Mouse (Mus musculus): ENCODE results near the gene Tex33.

Tex33 gene

DNA sequence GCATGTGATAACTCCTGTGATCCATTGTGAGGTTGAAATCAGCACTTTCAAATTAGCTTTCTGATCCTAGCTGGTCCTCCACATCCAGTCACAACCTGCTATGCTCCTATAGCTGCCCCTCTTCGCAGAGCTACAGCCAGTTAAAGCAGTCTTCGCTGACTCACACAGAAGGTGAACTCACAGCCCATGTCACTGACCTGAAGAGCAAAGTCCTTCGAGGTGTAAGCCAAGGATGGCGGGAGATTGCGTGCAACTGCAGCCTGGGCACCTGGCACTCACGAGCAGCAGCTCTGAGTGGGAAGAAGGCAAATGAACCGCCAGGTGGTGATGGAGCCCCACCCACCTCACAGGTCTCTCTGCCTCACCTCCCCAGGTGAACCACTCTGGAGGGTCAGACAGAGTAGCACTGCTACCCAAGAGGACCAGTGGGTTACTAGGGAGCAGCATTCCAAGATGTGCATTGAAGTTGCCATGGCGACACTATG, at the start of gene Tex33:
Gene Tex33 (minus strand): TSS at position 435 of the 485 bp plus-strand sequence.
- DNase-seq (ENCODE audit: low spot score in 2 of 2) = no peak

DNA sequence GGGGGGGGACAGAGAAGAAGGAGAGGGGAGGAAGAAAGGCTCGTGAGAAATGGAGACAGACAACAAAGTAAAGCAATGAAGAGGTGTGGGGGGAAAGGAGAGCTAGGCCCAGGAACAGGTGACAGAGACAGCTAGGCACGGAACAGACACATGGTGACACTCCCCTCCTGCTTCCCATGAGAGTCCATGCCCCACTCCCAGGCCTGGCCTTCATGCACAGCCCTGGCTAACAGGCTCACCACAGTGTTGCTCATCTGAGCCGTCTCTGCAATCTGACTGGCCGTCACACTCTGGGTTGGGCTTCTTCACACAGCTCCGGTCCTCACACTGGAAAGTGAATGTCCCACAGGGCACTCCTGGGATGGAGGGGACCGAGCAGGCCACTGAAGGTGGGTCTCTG, 48.1 kb upstream of the Tex33 start:
- DNase-seq (ENCODE audit: low spot score in 2 of 2) = no peak

DNA sequence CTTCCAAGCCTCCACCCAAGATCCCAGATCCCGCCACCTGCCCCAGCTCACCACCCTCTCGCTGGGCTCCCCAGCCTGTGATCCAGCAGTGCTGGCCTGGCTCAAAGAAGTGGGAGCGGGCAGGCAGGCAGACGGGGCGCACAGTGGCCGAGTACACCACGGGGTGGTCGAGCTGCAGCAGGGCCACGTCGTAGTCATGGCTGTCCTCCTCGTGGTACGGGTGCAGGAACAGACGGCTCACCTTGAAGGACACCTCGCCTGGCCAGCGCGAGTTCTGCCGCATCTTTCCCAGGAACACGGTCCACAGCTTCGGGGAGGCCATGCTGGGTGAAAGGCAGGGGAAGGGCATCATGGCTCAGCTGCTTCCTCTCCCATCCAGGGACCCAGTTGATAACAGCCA, 46.5 kb upstream of the Tex33 start:
- DNase-seq (ENCODE audit: low spot score in 2 of 2) = no peak

DNA sequence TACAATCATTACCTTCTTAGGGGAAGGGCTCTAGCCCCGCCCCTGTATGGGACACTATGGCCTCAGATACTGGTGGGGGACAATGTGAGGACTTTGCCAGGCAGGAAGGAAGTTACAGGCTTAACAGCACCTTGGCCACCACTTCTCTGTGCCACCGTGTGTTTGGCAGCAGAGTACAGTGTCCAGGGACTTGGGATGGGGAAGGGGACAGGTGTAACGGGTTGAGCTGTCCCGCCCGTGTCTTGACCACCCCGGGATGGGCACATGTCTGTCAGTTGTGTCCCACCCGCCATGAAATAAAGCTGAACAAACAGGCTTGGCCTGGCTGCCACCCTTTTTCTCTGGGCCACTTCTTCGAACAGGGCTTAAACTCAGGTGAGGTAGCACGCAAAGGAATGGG, 43.3 kb upstream of the Tex33 start:
- no peak for DNase-seq (ENCODE audit: low spot score in 2 of 2)

DNA sequence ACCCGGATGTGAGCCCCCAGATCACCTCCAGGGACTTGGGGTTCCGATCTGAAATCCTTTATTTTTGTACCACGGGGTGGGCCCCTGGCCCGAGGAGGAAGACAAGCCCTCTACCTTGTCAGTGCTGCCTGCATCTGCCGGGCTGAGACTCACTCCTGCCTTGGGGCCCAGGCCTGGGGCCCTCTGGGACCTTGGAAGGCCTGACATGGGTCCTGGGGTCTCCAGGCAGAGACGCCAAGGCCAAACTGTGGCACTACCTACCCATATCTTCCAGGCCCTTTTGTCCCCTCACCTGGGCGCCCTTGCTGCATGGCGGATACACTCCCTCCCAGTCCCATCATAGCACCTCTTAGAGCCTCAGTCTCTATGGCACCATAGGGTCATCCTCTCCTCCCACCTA, 42.8 kb upstream of the Tex33 start:
- no peak for DNase-seq (ENCODE audit: low spot score in 2 of 2)

DNA sequence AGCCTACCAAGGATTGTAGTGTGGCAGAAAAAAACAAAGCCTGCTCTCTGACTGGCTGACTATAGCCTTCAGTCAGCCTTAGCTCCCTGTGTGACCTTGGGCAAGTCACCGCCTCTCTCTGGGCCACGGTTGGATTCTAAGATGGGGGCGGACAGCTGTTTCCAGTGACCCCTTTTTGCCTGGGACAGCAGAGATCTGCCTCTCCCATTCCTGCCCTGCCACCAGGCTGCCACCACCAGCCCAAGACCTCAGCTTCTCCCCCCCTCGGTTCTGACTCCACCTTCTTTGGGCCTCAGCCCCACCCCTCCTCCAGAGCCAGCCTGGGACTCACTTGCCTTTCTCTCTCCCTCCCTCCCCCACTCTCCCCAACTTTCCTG, 42.3 kb upstream of the Tex33 start:
- DNase-seq (ENCODE audit: low spot score in 2 of 2) = no peak

DNA sequence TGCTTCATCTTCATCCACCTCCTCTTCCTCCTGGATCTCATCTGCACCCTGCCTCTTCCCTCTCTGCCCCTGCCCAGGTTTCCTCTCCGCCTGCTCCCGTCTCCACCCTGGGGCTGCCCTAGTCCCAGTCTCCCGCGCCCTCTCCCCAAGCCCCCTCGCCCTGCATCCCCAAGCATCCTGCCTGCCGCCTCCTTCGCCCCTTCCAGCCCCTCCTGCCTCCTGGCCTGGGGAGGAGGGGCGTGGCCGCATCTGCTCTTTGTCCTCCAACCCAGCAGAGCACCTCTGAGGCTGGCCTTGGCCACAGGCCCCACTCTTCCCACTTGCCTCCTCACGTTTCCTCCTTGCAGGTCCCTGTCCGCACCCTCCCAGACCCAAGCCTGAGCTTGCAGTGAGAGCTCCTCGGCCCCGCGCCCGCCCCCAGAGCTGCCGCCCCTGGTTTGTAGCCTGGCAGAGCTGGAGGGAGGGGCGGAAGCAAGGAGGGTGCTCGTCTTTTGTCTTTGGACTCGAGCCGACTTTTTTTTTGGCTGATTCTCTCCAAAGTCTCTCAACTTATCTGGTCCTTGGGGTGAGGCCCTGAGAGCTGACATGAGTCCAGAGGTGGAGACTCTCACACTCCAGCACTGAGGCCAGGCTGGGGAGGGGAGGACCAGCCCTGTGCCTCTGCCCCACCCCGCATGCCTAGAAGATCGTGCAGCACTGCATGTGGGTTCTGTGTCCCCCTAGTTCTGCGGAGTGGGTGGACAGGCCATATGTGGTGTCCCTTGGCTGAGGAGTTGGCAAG, 41.7 kb upstream of the Tex33 start:
- DNase-seq (ENCODE audit: low spot score in 2 of 2) = no peak

DNA sequence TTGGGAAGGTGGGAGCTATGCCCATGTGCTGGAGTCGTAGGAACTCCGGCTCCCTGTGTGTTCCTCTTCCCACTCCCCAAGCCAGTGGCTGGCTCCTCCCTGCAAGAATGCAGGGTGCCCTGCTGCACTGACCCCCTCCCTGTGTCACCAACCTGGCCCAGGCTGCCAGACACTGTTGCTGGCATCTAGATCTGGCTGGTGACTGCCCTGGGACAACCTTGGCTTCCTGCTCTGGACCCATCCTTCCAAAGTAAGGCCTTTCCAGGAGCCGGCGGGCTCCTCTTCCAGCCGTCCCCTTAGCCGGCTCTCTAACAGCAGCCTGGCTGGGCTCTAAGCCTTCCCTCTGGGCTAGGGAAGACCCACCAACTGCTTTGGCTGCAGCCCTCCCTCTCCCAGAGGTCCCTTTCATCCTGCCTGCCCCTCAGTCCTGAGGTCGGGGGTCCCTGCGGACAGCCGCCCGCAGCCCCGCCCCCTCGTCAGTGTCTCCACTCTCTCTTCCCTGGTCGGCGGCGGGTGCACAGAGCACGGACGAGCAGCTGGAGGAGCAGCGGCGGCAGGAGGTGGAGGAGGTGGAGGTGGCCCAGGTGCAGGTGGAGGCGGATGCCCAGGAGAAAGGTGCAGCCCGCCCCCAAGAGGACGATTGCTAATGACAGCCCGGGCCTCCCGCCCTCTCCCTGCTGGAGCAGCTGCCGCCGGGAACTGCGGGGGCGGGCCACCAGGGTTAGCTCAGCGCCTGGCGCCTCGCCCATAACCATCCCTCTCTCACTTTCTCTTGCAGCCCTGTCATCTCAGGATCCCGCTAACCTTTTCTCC, 40.9 kb upstream of the Tex33 start:
- peak in 1 of 2 experiments; percentile 35 for DNase-seq (ENCODE audit: low spot score in 2 of 2)

DNA sequence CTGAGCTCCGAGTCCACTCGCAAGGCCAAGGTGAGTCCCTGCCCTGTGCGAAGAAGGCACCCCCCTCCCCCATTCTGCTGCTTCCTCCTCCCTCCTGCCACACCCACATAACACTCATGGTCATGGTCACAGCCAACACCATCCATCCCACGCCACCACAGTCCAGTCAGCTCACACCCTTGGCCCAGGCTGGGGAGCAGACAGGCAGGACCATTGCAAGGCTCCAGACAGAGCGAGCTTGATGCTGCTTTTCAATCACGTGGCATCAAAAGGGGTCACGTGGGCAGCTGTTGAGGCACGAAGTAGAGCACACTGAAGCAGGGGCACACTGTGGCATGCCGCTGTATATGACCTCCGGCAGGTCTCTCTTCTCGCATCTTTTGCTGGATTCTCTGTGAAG, 40.0 kb upstream of the Tex33 start:
- no peak for DNase-seq (ENCODE audit: low spot score in 2 of 2)

DNA sequence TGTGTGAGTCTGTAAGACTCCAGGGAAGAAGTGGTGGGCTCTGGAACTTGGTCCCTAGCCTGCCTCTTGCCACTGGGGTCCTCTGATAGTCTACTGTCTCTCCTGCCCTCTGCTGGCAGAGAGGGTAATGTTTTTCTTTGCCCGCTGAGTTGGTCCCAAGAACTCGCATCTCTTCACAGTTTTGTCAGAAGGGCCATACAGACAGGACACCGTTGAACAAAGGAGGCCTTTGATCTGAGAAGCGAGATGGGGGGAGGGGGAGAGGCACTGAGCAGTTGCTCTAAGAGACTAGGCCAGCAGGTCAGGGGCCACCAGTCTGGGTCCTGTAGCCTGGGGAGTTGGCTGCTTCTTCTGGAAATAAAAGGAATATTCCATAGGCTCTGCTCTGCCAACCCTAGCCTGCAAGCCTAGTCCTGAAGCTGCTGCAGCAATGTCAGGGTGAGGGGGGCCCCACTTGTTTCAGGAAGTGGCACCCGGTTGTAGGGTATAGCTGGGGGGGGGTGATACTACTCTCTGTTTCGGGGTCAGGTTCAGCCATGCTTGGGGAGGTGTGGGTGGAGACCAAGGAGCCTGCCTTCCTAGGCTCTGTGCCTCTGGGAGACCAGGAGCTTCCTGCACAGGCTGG, 39.3 kb upstream of the Tex33 start:
- no peak for DNase-seq (ENCODE audit: low spot score in 2 of 2)

DNA sequence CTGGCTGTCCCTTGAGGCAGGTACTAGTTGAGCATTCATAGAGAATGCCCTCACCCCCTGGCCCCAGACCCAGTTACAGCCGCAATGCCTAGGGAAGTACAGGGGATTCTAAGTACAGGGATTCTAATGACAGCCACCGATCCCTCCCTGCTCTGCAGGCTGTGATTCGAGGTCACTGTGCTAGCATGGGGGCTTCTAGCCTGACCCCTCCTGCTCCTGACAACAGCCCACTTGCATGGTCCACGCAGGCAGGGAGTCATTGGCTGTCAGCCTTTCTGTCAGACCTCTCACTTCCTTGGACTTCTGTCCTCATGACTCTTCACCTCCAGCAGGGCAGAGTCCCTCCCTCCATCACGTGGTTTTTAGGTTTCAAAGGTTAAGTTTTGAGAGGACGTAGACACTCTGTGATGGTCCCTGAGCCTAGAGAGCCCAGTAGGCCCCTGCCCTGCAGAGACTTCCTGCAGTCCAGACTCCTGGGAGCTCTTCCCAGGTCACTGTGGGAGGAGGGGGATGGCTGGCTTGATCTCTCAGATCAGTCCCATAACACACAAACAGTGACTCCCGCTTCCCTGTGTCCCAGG, 35.9 kb upstream of the Tex33 start:
- no peak for DNase-seq (ENCODE audit: low spot score in 2 of 2)

DNA sequence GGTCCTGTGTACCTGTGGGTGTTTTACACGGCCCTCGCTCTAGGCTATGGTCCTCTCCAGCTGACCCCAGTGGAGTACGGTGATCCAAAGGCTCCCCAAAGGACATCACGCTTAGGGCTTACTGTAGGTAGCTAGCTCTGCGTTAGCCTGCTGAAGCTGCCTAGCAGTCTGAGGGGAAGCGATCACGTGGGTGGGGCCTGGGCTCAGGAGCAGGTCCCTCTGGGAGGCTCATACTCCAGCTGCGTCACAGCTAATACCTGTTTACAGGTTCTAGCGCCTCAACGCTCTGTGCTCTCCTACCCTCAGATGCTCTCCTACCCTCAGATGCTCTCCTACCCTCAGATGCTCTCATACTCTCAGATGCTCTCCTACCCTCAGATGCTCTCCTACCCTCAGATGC, 35.2 kb upstream of the Tex33 start:
- no peak for DNase-seq (ENCODE audit: low spot score in 2 of 2)

DNA sequence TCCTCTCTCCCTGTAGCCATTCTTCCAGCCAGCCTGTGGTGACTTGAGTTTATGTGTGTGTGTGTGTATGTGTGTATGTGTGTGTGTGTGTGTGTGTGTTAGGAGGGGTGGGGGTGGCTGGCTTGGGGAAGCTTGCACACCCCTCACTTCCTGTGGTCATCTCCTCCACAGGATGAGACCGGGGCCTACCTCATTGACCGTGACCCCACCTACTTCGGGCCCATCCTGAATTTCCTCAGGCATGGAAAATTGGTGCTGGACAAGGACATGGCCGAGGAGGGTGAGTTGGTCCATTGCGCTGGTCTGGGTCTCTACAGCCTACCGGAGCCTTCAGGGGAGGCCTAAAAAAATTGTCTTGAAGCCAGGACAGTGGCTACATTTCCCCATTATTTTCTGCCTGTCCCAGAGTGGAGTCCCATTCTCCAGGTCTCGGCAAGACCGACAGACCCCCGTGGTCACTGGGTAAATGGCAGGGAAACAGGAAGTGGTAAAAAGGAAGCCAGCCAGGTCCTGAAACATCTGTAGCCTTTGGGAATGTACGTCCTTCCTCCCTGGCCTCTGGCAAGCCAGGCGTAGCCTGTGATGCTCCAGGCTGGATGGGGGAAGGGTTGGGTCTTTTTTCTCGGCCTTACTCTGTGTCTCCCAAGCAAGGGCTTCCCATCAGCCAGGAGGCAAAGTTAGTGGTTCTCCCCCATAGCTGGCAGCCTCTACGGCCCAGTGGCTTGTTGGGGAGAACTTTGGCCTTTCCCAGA, 34.3 kb upstream of the Tex33 start:
- DNase-seq (ENCODE audit: low spot score in 2 of 2) = no peak

DNA sequence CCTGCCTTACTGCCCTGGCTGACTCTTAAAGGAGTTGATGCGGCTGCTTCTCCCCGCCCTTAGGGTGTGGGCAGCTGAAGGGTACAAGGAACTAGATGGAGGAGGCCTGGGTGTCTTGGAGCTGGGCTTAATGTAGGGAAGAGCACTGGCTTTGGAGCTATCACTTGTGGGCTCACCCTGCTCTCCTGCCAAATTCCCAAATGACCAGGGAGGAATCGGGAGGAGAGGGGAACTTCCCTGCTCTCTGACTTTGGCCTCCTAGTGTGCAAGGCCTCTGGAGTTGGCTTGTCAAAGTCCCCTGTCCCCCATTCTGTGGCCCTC, 33.4 kb upstream of the Tex33 start:
- DNase-seq (ENCODE audit: low spot score in 2 of 2) = no peak

DNA sequence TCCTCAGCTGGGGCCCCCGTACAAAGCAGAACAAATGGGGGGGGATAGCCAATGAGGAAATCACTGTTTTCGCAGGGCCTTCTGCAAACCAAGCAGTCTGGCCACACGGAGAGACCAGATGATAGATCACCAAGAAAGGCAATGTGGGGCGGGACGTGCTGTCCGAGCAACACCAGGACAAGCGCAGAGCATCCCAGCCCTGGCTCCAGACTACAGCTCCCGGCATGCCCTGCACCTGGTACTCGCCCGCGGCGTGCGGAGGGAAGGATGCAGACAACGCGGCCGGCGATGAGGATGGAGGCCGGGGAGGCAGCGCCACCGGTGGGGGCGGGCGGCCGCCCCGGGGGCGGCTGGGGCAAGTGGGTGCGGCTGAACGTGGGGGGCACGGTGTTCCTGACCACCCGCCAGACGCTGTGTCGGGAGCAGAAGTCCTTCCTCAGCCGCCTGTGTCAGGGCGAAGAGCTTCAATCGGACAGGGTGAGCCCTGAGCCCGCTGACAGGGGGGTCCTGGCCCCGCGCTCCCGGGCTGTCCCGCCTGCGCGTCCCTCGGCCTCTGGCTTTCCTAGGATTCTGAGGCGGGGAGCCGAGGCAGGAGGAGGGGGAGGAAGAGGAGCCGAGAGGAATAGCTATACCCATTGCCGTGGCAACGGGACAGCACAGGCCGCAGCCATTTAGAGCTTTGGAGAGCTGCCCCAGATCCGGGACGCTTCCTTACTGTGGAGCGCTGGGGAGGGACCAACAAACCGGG, 32.9 kb upstream of the Tex33 start, which contains the start of gene Kctd17:
Gene Kctd17 (plus strand): TSS at position 174 of the 748 bp plus-strand sequence.
- no peak for DNase-seq (ENCODE audit: low spot score in 2 of 2)

DNA sequence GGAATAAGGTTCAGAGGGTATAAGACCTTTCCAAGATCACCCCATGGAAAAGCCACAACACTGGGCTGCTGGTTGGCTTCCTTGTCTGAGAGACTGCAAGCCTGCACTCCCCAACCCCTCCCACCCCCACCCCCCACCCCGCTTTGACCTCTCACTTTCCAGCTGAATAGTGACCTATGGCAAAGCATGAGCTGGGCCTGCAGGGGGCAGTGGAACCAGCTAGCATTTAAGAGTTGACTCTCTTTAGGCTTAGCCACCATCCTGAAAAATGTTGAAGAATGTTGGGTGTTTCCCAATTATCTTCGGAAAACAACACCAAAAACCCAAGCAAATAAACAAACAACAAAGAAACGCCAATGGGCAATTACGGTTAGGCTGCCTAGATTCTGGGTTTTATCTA, 29.5 kb upstream of the Tex33 start:
- DNase-seq (ENCODE audit: low spot score in 2 of 2) = no peak

DNA sequence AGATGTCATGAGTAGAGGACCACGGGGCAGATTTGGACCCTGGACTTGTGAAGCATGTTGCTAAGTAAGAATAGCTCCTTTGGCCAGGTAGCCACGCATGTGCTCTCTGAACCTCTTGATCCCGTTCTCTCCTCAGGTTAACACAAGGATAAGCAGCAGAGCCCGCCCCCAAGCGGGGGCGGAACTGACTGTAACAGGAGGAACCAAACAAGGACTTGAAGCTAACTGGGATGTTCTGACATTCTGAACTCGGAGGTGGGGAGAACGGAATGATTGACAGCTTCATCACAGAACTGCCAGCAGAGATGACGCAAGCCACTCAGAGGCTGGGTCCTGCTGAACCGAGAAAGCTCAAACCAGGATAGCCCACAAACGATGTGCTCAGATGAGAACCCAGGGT, 28.8 kb upstream of the Tex33 start:
- DNase-seq (ENCODE audit: low spot score in 2 of 2) = no peak

DNA sequence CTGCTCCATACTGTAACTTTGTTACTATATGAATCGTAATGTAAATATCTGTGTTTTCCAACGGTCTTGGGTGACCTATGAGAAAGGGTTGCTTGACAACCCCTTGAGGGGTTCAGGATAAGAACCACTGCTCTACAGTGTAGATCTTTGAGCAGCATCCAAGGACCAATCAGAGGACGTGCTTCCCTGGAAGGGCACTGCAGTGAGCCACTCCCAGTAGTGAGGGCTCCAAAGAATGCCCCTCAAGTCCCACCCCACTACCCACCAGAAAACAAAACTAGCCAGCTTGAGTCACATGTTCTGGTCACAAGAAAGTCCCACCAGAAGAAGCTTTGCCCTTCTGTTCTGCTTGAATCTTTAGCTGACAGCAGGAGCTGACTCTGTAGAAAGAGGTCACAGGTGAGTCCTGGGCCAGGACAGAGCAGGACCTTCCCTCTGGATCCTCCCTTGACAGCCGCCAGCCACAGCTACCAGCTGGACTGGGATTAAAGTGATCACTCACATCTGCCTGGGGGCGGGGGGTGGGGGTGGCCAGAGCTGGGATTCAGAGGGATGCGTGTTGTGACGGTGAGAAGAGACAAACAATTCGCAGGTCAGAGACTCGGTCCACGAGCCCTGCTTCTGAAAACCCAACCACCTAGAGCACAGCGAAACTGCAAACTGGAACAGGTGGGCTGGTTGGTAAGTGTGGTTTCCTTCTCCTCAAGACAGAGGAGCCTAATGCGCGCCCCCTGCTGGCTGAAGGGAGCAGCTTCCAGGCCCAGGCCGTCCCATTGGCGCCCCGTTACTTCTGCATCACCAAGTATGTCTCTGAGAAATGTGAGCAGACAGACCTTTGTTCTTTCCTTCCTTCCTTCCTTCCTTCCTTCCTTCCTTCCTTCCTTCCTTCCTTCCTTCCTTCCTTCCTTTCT, 26.6 kb upstream of the Tex33 start:
- peak; percentile 73 to 82 for DNase-seq (ENCODE audit: low spot score in 2 of 2)

DNA sequence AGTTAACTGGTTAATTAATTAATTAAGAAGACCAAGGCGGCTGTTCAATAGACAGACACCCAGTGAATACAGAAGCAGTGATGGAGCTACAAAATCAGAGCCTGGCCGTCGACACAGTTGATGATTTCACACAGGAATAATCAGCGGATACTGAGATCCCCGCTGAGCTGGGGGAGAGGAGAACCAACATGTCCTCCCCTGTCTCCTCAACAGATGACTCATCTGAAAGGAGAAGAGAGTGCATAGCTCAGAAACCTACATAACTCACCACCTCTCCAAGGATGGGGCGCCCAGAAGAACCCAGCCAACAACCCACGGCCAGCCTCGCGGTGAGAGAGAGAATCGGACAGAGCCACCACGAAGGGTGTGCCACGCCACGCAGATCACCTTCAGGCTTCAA, 24.7 kb upstream of the Tex33 start:
- no peak for DNase-seq (ENCODE audit: low spot score in 2 of 2)

DNA sequence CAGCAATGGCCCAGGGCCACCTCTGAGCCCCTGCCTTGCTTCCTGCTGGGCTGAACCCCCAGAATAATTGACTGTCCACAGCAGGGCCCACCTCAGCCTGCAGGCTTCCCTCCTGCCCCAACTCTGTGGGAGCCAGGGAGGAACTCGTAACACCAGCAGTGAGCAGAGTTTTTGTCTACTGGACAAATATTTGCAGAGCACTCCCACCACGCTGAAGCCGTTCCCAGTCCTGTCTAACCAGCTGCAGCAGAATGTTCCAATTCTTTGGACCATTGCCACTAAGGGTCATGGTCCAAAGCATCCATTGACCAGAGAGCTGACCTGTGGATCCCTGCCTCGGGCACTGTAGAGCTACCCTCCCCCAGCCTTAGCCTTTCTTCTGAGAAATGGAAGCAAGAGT, 21.2 kb upstream of the Tex33 start:
- no peak for DNase-seq (ENCODE audit: low spot score in 2 of 2)
